Mouse (Mus musculus): ENCODE measurements around the gene Gcnt3. TPM values are rescaled to one million over a fixed set of nuclear protein-coding genes. Genes with fewer than 3 reads are reported as not detected.
"Not testable (repeated sequence)": the region's sequence is repeated elsewhere in the genome, so short reads cannot be mapped to it uniquely, and the experiment has no call there.

Gcnt3 gene
- polyA plus RNA-seq, 1 experiment from 2014 or later: 0.23 TPM

DNA sequence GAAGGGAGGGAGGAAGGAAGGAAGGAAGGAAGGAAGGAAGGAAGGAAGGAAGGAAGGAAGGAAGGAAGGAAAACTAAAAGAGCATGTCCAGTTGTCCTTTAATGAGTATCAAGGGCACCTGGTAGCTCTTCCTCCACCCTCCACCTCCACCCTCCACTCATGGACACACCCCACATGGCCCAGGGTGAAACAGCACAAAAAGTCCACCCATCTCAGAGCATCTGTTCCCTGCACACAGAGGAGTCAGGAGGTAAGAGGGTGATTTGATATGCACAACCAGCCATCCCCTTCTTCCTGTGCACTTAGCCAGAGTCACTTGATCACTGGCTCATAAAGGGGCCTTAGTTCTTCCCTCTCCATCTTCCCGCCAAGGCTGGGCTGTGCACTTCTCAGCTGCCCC is 5.0 kb upstream of the Gcnt3 start:
- Histone ChIP-seq H3K4me1 (no peaks in the 10 kb centered on the region), H3K36me3 (no peaks in the 10 kb centered on the region), H3K4me2 (replicated peaks) (no peak overlapping the region), H3K27ac (replicated peaks) (no peak overlapping the region), H3K9ac (no peak overlapping the region), H3K4me3 (replicated peaks) (no peak overlapping the region), H3K27me3 (no peaks in the 10 kb centered on the region), H3K9me3 (replicated peaks) (no peaks in the 10 kb centered on the region)
- WGBS: 36% methylated on average over 1 of the region's 1 CpGs
- ATAC-seq (ENCODE audit: insufficient number of reproducible peaks, low FRiP score, low TSS enrichment, low read depth): no peak

DNA sequence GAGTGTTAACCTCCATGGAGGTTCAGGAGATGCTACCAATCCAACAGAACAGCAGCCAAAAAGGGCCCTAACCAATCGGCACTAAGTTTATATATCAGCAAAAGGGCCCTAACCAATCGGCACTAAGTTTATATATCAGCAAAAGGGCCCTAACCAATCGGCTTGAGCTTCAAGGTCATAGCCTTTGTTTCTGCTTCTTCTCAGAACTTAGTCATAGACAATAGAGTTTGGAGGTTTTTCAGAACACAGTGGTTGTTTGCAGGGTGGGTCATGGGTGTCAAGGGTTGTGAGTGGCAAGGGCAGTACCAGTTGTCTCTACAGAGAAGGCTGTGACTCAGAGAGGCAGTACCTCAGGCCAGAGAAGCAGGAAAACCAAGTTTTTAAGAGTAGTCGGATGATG is 4.2 kb upstream of the Gcnt3 start:
- no peak overlapping the region for H3K27ac ChIP-seq (replicated peaks)
- H3K9me3 ChIP-seq (replicated peaks): no peaks in the 10 kb centered on the region
- no peak overlapping the region for H3K4me2 ChIP-seq (replicated peaks)
- WGBS: 92% methylated on average over 4 of the region's 4 CpGs
- H3K9ac ChIP-seq: no peak overlapping the region
- no peak for ATAC-seq (ENCODE audit: insufficient number of reproducible peaks, low FRiP score, low TSS enrichment, low read depth)
- H3K4me3 ChIP-seq (replicated peaks): no peak overlapping the region
- H3K27me3 ChIP-seq: no peaks in the 10 kb centered on the region
- H3K4me1 ChIP-seq: no peaks in the 10 kb centered on the region
- no peaks in the 10 kb centered on the region for H3K36me3 ChIP-seq

- no peak overlapping the region for H3K9ac ChIP-seq
- no peaks in the 10 kb centered on the region for H3K36me3 ChIP-seq
- no peak for ATAC-seq (ENCODE audit: insufficient number of reproducible peaks, low FRiP score, low TSS enrichment, low read depth)
- 83% methylated on average over 11 of the region's 11 CpGs for WGBS
- no peak overlapping the region for H3K4me2 ChIP-seq (replicated peaks)
- no peak overlapping the region for H3K27ac ChIP-seq (replicated peaks)
- no peaks in the 10 kb centered on the region for H3K27me3 ChIP-seq
- H3K4me3 ChIP-seq (replicated peaks): no peak overlapping the region
- no peaks in the 10 kb centered on the region for H3K9me3 ChIP-seq (replicated peaks)
- H3K4me1 ChIP-seq: no peaks in the 10 kb centered on the region
Measured at GRCm38 (mm10) chr9:70040570-70040969, 2.7 kb upstream of the Gcnt3 start.

- no peak for ATAC-seq (ENCODE audit: insufficient number of reproducible peaks, low FRiP score, low TSS enrichment, low read depth)
- H3K27me3 ChIP-seq: no peaks in the 10 kb centered on the region
- H3K9me3 ChIP-seq (replicated peaks): no peaks in the 10 kb centered on the region
- WGBS: 71% methylated on average over 6 of the region's 6 CpGs
- no peak overlapping the region for H3K27ac ChIP-seq (replicated peaks)
- no peak overlapping the region for H3K9ac ChIP-seq
- H3K4me2 ChIP-seq (replicated peaks): no peak overlapping the region
- no peaks in the 10 kb centered on the region for H3K4me1 ChIP-seq
- H3K36me3 ChIP-seq: no peaks in the 10 kb centered on the region
- H3K4me3 ChIP-seq (replicated peaks): no peak overlapping the region
Measured at GRCm38 (mm10) chr9:70039597-70040385, 1.9 kb upstream of the Gcnt3 start.

DNA sequence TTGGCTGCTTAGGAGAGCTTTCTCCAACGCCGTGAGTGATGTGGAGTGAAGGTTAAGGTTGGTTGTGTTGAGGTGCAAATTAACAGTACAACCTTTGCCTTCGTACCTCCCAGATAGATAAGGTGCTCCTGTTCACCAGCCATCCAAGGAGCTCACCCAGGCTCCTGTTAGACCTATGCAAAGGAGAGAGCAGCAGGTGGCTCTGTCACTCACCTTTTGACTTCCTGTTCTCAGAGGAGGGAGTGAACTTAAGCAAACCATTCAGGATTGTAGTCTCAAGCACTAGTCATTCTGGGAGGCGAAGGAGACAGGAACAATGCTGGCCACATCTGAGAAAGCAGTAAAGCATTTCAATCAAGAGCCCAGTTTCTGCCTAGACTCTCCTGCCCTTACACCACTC is 1.2 kb downstream of the Gcnt3 start:
- Histone ChIP-seq H3K4me3 (replicated peaks) (no peak overlapping the region), H3K27ac (replicated peaks) (no peak overlapping the region), H3K4me1 (no peaks in the 10 kb centered on the region), H3K4me2 (replicated peaks) (no peak overlapping the region), H3K9ac (no peak overlapping the region), H3K36me3 (no peaks in the 10 kb centered on the region), H3K27me3 (no peaks in the 10 kb centered on the region), H3K9me3 (replicated peaks) (no peaks in the 10 kb centered on the region)
- no peak for ATAC-seq (ENCODE audit: insufficient number of reproducible peaks, low FRiP score, low TSS enrichment, low read depth)
- 72% methylated on average over 4 of the region's 4 CpGs for WGBS

- no peak for ATAC-seq (ENCODE audit: insufficient number of reproducible peaks, low FRiP score, low TSS enrichment, low read depth)
- H3K36me3 ChIP-seq: no peaks in the 10 kb centered on the region
- H3K4me1 ChIP-seq: no peaks in the 10 kb centered on the region
- no peak overlapping the region for H3K9ac ChIP-seq
- H3K9me3 ChIP-seq (replicated peaks): no peaks in the 10 kb centered on the region
- H3K27ac ChIP-seq (replicated peaks): no peak overlapping the region
- WGBS: 89% methylated on average over 7 of the region's 7 CpGs
- H3K4me2 ChIP-seq (replicated peaks): no peak overlapping the region
- no peak overlapping the region for H3K4me3 ChIP-seq (replicated peaks)
- H3K27me3 ChIP-seq: no peaks in the 10 kb centered on the region
Measured at GRCm38 (mm10) chr9:70034702-70035101, 3.2 kb downstream of the Gcnt3 start.

DNA sequence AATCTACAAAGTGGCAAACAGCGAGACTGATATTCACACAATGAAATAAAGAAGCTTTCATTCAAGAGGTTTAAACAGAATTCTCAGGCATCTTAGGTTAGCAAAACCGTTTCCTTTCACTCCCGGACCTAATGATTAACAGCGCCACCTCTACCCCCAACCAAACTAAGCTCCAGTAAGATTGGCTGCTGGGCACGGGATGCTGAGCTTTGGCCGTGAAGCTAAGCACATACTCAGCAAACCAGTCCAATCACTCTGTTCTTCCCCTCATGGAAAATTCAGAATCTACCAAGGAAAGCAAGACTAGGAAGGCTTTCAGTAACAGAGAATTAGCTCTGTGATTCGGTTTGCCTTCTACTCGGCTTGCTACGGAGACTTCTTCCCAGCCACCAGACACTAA is 4.8 kb downstream of the Gcnt3 start:
- Histone ChIP-seq H3K4me1 (no peaks in the 10 kb centered on the region), H3K27me3 (no peaks in the 10 kb centered on the region), H3K27ac (replicated peaks) (no peak overlapping the region), H3K36me3 (no peaks in the 10 kb centered on the region), H3K4me2 (replicated peaks) (no peak overlapping the region), H3K9me3 (replicated peaks) (no peaks in the 10 kb centered on the region), H3K9ac (no peak overlapping the region), H3K4me3 (replicated peaks) (no peak overlapping the region)
- WGBS: 66% methylated on average over 9 of the region's 9 CpGs
- no peak for ATAC-seq (ENCODE audit: insufficient number of reproducible peaks, low FRiP score, low TSS enrichment, low read depth)

- no peak overlapping the region for H3K4me2 ChIP-seq (replicated peaks)
- H3K36me3 ChIP-seq: no peaks in the 10 kb centered on the region
- no peaks in the 10 kb centered on the region for H3K9me3 ChIP-seq (replicated peaks)
- 97% methylated on average over 1 of the region's 1 CpGs for WGBS
- H3K27me3 ChIP-seq: no peaks in the 10 kb centered on the region
- no peaks in the 10 kb centered on the region for H3K4me1 ChIP-seq
- H3K9ac ChIP-seq: no peak overlapping the region
- no peak overlapping the region for H3K27ac ChIP-seq (replicated peaks)
- ATAC-seq (ENCODE audit: insufficient number of reproducible peaks, low FRiP score, low TSS enrichment, low read depth): no peak
- no peak overlapping the region for H3K4me3 ChIP-seq (replicated peaks)
Measured at GRCm38 (mm10) chr9:70032167-70032566, 5.7 kb downstream of the Gcnt3 start.

- ATAC-seq (ENCODE audit: insufficient number of reproducible peaks, low FRiP score, low TSS enrichment, low read depth): no peak
- H3K4me1 ChIP-seq: no peaks in the 10 kb centered on the region
- 91% methylated on average over 2 of the region's 2 CpGs for WGBS
- H3K4me2 ChIP-seq (replicated peaks): no peak overlapping the region
- H3K9me3 ChIP-seq (replicated peaks): no peaks in the 10 kb centered on the region
- H3K27me3 ChIP-seq: no peaks in the 10 kb centered on the region
- no peak overlapping the region for H3K27ac ChIP-seq (replicated peaks)
- H3K9ac ChIP-seq: no peak overlapping the region
- no peaks in the 10 kb centered on the region for H3K36me3 ChIP-seq
- H3K4me3 ChIP-seq (replicated peaks): no peak overlapping the region
Measured at GRCm38 (mm10) chr9:70025365-70026012, 12.4 kb downstream of the Gcnt3 start.

GRCm38 (mm10) chr9:70024648-70025047 is 13.2 kb downstream of the Gcnt3 start:
- no peaks in the 10 kb centered on the region for H3K4me1 ChIP-seq
- ATAC-seq (ENCODE audit: insufficient number of reproducible peaks, low FRiP score, low TSS enrichment, low read depth): no peak
- no peak overlapping the region for H3K4me3 ChIP-seq (replicated peaks)
- peaks cover 5% of the 10 kb centered on the region; the same call in 1 of the 2 replicates for H3K36me3 ChIP-seq
- H3K27me3 ChIP-seq: no peaks in the 10 kb centered on the region
- H3K27ac ChIP-seq (replicated peaks): no peak overlapping the region
- H3K4me2 ChIP-seq (replicated peaks): no peak overlapping the region
- no peaks in the 10 kb centered on the region for H3K9me3 ChIP-seq (replicated peaks)
- no peak overlapping the region for H3K9ac ChIP-seq

DNA sequence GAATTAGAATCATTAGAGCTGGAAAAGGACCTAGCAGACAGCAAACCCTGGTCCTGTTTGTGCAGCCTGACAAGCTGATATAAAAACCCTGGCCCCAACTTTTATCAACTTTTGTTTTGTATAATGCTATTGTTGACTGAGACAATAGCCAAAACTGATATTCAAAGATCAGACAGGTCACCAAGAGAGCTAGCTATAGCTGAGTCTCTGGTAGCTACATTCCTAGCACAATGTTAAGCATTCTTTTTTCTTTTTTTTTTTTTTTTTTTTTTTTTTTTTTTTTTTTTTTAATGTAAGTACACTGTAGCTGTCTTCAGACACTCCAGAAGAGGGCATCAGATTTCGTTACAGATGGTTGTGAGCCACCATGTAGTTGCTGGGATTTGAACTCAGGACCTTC is 14.3 kb downstream of the Gcnt3 start:
- H3K27ac ChIP-seq (replicated peaks); H3K9ac ChIP-seq; H3K4me3 ChIP-seq (replicated peaks); H3K9me3 ChIP-seq (replicated peaks); H3K4me2 ChIP-seq (replicated peaks); H3K4me1 ChIP-seq; H3K36me3 ChIP-seq; ATAC-seq (ENCODE audit: insufficient number of reproducible peaks, low FRiP score, low TSS enrichment, low read depth); H3K27me3 ChIP-seq: not testable (repeated sequence)
- WGBS: 81% methylated on average over 1 of the region's 1 CpGs

GRCm38 (mm10) chr9:70022083-70022482 is 15.8 kb downstream of the Gcnt3 start:
- no peak overlapping the region for H3K9ac ChIP-seq
- H3K36me3 ChIP-seq: peaks cover 11% of the 10 kb centered on the region; the same call in 1 of the 2 replicates
- no peak for ATAC-seq (ENCODE audit: insufficient number of reproducible peaks, low FRiP score, low TSS enrichment, low read depth)
- H3K27me3 ChIP-seq: no peaks in the 10 kb centered on the region
- no peak overlapping the region for H3K27ac ChIP-seq (replicated peaks)
- H3K4me1 ChIP-seq: no peaks in the 10 kb centered on the region
- H3K9me3 ChIP-seq (replicated peaks): no peaks in the 10 kb centered on the region
- no peak overlapping the region for H3K4me2 ChIP-seq (replicated peaks)
- no peak overlapping the region for H3K4me3 ChIP-seq (replicated peaks)
- WGBS: 95% methylated on average over 4 of the region's 4 CpGs

All from embryonic facial prominence, embryonic 15.5 days (tissue).